Mouse (Mus musculus) kidney, adult 2 months (tissue): ENCODE data around the gene Plcl1. TPM values are rescaled to one million over a fixed set of nuclear protein-coding genes. Genes with fewer than 3 reads are reported as not detected.
A peak's percentile ranks its signal among the peaks of the same experiment; 100 is the strongest.

Source experiments
- DNase-seq: peaks from one replicate; pipeline ENCODE4 v3.0.0; 2021
- H3K27ac ChIP-seq: fragments of 200-500 bp; 2 replicates; pipeline ENCODE4 v1.5.1; 2012; ENCODE audit warnings: low read depth, low read length, control low read depth, inconsistent platforms; ENCODE audit not compliant: insufficient read depth
- H3K27me3 ChIP-seq: fragments of 200-500 bp; replicated peaks from 2 replicates; pipeline ENCODE4 v1.6.1; 2012; ENCODE audit warnings: mild to moderate bottlenecking, moderate library complexity, low read length, inconsistent platforms; ENCODE audit not compliant: control insufficient read depth, insufficient read depth
- H3K36me3 ChIP-seq: fragments of 200-500 bp; 2 replicates; pipeline ENCODE4 v1.6.1; 2012; ENCODE audit warnings: mild to moderate bottlenecking, moderate library complexity, low read length, inconsistent platforms; ENCODE audit not compliant: control insufficient read depth, insufficient read depth
- H3K4me1 ChIP-seq: fragments of 200-500 bp; 2 replicates; pipeline ENCODE4 v1.6.1; 2011; ENCODE audit warnings: low read length; ENCODE audit not compliant: control insufficient read depth, insufficient read depth
- H3K4me3 ChIP-seq: fragments of 200-500 bp; 2 replicates; pipeline ENCODE4 v1.5.1; 2011; ENCODE audit warnings: mild to moderate bottlenecking, low read depth, low read length, control low read depth; ENCODE audit not compliant: insufficient read depth
- CTCF ChIP-seq: fragments of 200-500 bp; conservative IDR thresholded peaks from 2 replicates; pipeline ENCODE4 v1.5.1; 2011; ENCODE audit warnings: low read depth, mild to moderate bottlenecking, control low read depth, low read length, moderate library complexity, mixed read lengths; ENCODE audit not compliant: insufficient read depth, insufficient read length
- POLR2A ChIP-seq: fragments of 200-500 bp; IDR thresholded peaks from one replicate; pipeline ENCODE4 v1.6.1; 2011; ENCODE audit warnings: low read depth, low read length, control low read depth
- WGBS: fragments of 180-500 bp; shearing (Covaris S2); methylation state at CpG from one replicate; pipeline ENCODE4 v1.1.7; 2018; 5-methylcytosine and 5-hydroxymethylcytosine counted together
- polyA plus RNA-seq: library from polyadenylated mRNA; depleted of rRNA; stranded (reverse); fragments of >200 nt; gene quantifications from 2 replicates; pipeline ENCODE4 v1.2.3, GENCODE M21; 2012

The Plcl1 gene
- polyA plus RNA-seq, 1 experiment, result 4.2 TPM

DNA sequence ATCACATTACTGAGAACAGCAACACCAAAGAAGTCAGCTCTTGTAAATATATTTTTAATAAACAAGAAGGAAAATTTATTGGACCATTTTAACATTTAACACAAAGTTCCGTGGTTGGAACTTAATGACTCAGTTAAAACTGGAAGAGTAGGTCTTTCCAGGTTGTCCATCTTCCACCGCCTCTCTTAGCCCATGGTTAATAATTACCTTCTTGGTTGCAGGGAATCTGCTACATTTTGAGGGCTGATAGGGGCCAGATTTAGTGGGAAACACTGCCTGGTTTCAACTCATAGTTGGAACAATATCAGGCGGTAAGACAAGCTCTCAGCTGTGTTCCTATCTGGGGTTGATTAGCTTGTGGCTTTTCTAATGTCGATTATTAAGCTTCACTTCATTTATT, 198.9 kb downstream of the Plcl1 start:
- Histone ChIP-seq H3K4me3 (no peak overlapping the region), H3K27me3 (no peaks in the 10 kb centered on the region), H3K27ac (peak overlapping the region; percentile 86), H3K4me1 (peaks cover 16% of the 10 kb centered on the region), H3K36me3 (no peaks in the 10 kb centered on the region)
- TF ChIP-seq POLR2A (no peak), CTCF (no peak)
- DNase-seq, result peak; percentile 46
- 49% methylated on average over 4 of the region's 4 CpGs for WGBS

DNA sequence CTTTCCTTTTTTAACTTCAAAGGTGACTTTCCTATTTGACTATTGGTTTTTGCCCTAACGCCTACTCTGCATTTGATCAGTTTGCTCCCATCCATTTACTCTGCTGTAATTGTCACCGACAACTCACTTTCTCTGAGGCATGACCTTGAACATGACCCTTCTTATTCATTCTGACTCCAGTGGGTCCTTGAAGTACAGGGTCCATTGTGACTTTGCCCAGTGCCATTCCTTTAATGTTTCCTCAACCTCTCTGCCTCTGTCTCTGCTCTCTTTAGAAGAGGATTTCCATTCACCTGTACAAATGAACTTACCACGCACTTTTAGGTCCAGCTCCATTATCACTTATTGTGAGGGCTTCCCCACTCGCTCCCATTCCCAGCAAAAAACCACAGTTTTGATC, 199.7 kb downstream of the Plcl1 start:
- peak overlapping the region; percentile 76 for H3K27ac ChIP-seq
- 85% methylated on average over 4 of the region's 4 CpGs for WGBS
- DNase-seq, result no peak

DNA sequence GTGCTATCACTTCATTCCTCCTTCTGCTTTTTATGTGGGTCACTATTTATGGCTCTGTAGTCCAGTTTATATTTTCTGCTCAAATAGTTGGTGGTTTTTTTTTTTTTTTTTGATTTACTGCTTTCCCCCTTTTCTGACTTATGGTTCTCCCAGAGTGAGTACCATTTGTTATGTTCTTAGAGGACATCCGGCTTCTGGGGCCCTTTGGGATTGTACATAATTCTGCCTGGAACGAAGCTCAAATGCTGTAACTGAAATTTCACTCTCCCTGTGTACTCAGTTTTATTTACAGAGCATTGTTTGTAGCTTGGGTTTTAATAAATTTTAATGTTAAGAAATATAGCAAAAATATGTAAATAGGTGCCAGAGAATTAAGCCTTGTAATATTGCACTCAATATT, 200.2 kb downstream of the Plcl1 start:
- Histone ChIP-seq H3K36me3 (no peaks in the 10 kb centered on the region), H3K4me3 (no peak overlapping the region), H3K4me1 (peaks cover 19% of the 10 kb centered on the region), H3K27ac (no peak overlapping the region), H3K27me3 (no peaks in the 10 kb centered on the region)
- TF ChIP-seq POLR2A (no peak), CTCF (no peak)
- WGBS, result 55% methylated on average over 2 of the region's 2 CpGs
- peak; percentile 28 for DNase-seq

More for the DNA sequence above, 199.7 kb downstream of the Plcl1 start:
- TF ChIP-seq CTCF, result no peak
- no peak for TF ChIP-seq POLR2A
- H3K36me3 ChIP-seq, result no peaks in the 10 kb centered on the region
- H3K4me1 ChIP-seq, result peaks cover 19% of the 10 kb centered on the region
- no peak overlapping the region for H3K4me3 ChIP-seq
- no peaks in the 10 kb centered on the region for H3K27me3 ChIP-seq

DNA sequence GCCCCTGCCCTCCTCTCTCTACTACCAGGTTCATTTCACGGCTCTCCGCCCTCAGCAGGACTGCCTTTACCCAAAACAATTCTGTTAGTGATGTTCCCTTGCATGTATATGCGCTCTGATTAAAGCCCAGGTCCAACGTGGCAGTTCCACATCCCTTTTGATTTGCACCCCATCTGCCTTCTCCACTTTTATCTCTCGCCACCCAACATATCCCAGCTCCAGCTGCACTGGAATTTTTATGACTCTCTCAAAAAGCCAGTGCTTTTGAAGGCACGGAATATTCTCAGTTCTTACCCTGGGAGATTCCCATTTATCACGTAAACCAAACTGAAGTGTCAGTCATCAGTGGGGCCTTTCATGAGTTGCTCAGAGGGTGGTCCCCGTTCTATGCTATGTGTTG, 200.7 kb downstream of the Plcl1 start:
- H3K27ac ChIP-seq, result no peak overlapping the region
- WGBS, result 63% methylated on average over 8 of the region's 8 CpGs

DNA sequence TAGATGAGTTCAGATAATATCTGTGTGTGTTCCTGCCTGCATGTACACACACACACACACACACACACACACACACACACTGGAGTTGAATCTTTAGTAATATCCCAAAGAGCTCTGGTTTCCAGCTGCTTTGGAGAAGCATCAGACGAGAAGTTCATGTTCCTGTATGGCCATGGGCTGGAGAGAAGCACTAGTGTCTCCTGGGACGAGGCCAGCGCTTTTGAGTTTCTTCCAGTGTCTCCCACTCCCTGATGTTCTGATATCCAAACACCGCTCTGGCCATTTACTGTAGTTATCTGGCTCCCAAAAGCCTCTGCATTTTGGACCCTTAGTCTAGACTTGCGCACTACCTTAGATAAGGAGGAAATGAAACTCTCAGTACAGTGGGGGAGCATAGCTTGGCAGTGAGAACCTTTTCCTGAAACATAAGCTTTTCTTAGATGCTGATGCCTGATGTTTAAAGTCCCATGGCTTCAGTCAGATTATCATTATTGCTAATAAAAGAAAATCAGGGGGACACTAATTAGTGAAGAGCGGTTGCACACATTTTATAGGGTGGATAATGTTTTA, 207.1 kb downstream of the Plcl1 start:
- Histone ChIP-seq H3K4me1 (0 out of 2 replicates have a peak, but pooled peaks cover 3% of the 10 kb centered on the region), H3K27me3 (no peaks in the 10 kb centered on the region), H3K4me3 (no peak overlapping the region), H3K36me3 (no peaks in the 10 kb centered on the region), H3K27ac (no peak overlapping the region)
- no peak for TF ChIP-seq POLR2A
- TF ChIP-seq CTCF, result no peak
- DNase-seq, result no peak
- 82% methylated on average over 6 of the region's 6 CpGs for WGBS

More for the DNA sequence above, 200.7 kb downstream of the Plcl1 start:
- DNase-seq, result no peak
- no peak for TF ChIP-seq POLR2A
- TF ChIP-seq CTCF, result no peak
- H3K27me3 ChIP-seq, result no peaks in the 10 kb centered on the region
- no peak overlapping the region for H3K4me3 ChIP-seq
- peaks cover 19% of the 10 kb centered on the region for H3K4me1 ChIP-seq
- no peaks in the 10 kb centered on the region for H3K36me3 ChIP-seq

DNA sequence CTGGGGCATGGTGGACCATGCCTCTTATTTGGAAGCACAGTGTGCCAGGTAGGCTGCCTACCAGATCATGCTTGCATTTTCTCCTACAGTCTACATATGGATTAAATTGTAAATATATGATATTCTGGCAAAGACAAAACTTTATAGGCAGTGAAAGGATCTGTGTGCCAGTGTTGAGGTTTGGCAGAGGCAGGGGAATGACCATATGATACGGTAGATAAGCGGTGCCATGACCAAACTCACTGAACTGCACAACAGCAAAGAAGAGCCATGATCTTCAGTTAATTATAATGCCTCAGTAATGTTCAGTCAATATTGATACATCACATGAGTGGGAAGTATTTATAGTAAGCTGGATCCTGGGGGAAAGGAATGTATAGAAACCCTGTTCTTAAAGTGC, 212.1 kb downstream of the Plcl1 start:
- 93% methylated on average over 2 of the region's 2 CpGs for WGBS
- TF ChIP-seq CTCF (no peak), POLR2A (no peak)

DNA sequence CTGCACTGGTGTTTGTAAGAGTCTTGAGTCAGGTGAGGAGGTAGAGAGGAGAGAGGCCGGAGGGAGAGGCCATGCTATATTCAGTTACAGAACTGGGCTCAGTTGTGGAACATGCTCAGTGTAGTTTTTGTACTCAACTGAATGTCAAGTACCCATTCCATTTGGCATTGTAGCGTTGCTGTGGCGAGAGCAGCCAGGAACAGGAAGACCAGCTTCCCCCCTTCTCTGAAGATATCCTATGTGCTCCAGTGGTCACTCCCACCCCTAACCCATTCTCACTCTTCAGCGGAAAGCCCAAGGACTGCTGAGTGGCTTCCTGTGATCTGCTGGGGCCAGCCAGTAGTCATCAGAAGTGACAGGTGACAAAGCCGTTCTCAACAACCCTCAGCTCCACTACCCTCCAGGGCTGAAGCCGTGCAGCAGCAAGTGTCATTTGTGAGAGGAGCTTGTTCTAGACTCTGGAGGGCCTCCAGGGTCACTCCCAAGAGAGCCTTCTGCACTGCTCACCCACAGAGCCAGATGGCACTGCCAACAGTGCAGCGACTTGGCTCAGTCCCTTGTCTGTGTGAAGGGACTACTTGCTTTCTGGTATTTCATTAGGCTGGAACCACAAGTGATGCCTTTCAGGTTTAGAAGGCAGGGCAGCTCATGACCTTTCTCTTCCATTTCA, 213.0 kb downstream of the Plcl1 start:
- DNase-seq, result peak; percentile 27
- WGBS, result 67% methylated on average over 7 of the region's 7 CpGs
- Histone ChIP-seq H3K27ac (0 out of 2 replicates have a peak overlapping the region, but pooled peaks have one; percentile 8), H3K4me3 (no peak overlapping the region), H3K36me3 (no peaks in the 10 kb centered on the region), H3K27me3 (no peaks in the 10 kb centered on the region), H3K4me1 (peaks cover 5% of the 10 kb centered on the region; the same call in 1 of the 2 replicates)
- TF ChIP-seq CTCF, result no peak
- TF ChIP-seq POLR2A, result no peak

More for the DNA sequence above, 212.1 kb downstream of the Plcl1 start:
- Histone ChIP-seq H3K27me3 (no peaks in the 10 kb centered on the region), H3K36me3 (no peaks in the 10 kb centered on the region), H3K4me3 (no peak overlapping the region), H3K27ac (no peak overlapping the region), H3K4me1 (peaks cover 5% of the 10 kb centered on the region; the same call in 1 of the 2 replicates)
- DNase-seq, result no peak
